Mouse (Mus musculus) lung, postnatal 36 days (tissue): ENCODE measurements around the gene Ptprm.
A peak's percentile ranks its signal among the peaks of the same experiment; 100 is the strongest.

Experiments
- DNase-seq: peaks from one replicate; pipeline ENCODE4 v3.0.0; 2022; ENCODE audit warnings: mixed read lengths

Ptprm gene

DNA sequence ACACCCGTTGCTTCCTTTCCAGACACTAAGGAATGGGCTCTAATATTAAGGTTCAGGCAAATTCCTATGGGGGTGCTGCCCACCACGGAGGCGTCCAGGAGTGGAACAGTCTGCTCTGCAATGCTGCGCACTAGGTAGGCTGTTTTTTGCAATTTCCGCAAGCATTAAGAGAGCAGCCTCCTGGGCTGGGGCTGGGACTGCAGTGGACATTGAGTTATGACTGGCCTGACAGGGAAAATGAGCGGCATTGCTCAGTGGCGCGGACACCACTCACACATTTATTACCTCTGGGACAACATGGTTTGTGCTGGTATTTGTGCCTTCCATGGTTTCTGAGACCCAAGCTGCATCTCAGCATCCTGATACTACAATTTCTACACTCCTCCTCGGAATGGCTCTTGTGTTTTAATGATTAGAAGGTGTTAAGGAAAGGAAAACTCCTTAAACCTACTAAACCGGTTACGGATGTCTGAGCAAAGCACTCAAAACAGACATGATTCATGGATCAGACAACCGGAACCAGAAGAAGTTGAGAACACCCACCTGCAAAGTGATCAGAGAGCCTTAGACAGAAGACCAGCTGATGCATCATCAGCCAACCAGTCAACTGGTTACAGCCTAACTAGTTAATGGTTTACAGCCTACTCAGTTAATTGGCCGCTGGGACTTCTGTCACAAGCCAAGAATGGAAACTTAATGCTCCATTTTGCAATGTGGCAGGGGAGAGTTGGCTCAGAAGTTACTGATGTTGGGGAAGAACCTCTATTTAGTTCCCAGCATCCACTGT lies 76.9 kb downstream of the Ptprm start:
- no peak for DNase-seq

GRCm38 (mm10) chr17:67274531-67275094 lies 79.6 kb downstream of the Ptprm start:
- no peak for DNase-seq

DNA sequence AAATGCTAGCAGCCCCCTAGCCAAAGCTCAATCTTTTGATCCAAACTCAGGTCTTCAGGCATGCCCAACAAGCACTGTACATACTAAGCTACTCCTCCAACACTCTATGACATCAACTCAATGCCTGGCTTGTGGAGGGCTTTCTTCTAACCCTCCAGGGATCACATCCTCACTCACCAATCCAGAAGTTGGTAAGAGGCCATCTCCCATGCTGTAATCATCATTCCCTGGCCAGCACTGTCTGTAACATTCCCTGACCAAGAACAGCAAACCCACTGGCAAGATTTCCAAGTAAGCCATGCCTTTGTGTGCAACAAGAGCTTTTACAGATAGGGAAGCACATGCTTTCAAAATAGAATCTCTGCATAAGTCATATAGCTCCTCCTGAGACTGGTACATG lies 81.3 kb downstream of the Ptprm start:
- no peak for DNase-seq

- no peak for DNase-seq
Observed at GRCm38 (mm10) chr17:67268475-67269080, 85.7 kb downstream of the Ptprm start.

DNA sequence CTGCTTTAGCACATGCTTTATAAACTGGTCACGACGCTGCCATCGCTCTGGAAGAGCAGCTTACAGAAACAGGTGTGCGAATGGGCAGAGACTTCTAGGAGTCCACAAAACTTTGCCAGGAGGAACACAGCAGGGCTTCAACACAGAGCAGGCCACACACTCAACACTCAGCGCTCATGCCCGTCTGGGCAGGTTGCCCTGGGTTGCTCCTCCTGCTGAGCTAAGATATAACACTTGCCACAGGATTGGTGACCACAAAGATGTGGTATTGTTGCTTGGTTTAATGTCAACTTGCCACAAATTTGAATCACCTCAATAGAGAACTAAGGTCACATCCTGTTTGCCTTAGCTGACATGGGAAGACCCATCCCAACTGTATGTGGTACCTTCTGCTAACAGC lies 88.0 kb downstream of the Ptprm start:
- DNase-seq: no peak

DNA sequence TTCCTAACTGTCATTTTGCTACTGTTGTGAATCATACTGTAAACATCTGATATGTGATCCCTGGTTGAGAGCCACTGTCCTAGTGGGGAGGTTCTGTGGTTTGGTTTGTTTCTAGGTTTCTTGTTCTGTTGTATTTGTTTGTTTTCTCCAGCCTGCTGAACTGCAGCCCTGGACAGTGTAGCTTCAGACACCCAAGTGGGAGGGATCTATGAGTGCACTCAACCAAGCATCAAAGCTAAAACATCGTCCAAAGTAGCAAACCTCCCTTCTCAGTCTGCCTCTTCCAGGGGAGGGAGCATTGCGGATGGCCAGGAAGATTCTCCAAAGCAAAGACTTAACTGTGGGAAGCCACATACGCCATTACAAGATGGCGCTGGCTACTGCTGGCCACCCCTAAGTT lies 88.7 kb downstream of the Ptprm start:
- no peak for DNase-seq

- no peak for DNase-seq
Observed at GRCm38 (mm10) chr17:67264716-67265115, 89.5 kb downstream of the Ptprm start.

DNA sequence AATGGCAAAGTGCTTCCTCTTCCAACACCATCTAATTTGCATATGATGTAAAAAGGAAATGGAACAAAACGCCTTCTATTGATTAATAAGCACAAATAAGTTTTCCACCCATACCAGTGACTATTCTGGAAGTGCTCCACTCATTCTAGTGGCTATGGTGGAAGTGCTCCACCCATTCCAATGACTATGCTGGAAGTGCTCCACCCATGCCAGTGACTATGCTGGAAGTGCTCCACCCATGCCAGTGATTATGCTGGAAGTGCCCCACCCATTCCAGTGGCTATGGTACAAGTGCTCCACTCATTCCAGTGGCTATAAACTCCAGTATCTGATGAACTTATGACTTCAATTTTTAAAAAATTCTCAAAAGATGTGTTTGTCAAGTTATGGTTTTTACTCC lies 91.2 kb downstream of the Ptprm start:
- peak; percentile 34 for DNase-seq

GRCm38 (mm10) chr17:67260016-67260415 lies 94.2 kb downstream of the Ptprm start:
- DNase-seq: no peak

DNA sequence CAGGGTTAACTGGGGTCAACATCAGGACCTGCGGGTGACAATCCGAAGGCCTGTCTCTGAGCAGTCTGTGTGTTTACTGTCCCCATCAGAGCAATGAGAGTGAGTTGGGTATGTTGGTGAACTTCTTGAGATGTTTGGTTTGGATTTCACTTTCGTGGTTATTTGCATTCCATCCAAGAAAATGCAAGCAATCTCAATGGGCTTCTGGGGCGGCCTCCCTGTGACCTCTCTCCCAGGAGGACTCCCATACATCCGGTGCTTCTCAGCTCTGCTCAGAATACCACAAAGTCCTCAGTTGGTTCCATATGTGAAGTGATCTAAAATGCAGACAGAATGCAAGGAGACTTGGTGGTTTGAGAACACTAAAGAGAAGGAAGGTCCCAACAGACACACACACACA lies 96.5 kb downstream of the Ptprm start:
- peak; percentile 64 for DNase-seq

- no peak for DNase-seq
Observed at GRCm38 (mm10) chr17:67256171-67256570, 98.1 kb downstream of the Ptprm start.

- DNase-seq: no peak
Observed at GRCm38 (mm10) chr17:67253445-67253844, 100.8 kb downstream of the Ptprm start.

- peak; percentile 50 for DNase-seq
Observed at GRCm38 (mm10) chr17:67252992-67253391, 101.3 kb downstream of the Ptprm start.

DNA sequence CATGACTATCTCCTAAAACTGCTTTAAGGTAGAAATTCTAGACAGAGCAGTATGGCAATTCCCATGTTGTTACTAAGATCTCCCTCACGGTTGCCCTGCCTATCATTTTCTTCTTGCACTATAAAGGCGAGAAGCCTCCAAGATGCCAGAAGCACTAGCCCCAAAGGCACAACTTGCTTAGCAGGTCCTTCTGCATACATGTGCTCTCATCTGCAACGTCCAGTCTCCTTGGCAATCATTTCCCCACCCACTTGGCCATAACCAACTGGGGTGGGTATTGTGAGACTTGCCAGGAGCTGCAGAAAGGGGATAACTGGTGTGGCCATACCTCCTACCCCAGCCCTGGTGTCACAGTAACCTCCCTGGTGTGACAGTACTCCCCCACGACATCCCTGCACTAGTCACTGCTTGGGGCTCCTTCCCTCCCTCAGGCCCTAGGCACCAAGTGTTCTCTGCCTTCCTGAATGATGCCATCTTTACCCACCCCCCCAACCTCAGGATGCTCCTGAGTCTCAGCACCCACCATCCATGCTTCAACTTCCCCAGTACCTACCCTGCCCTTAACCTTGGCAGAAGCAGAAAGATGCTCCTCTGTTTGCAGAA lies 108.9 kb downstream of the Ptprm start:
- DNase-seq: peak; percentile 19

GRCm38 (mm10) chr17:67242774-67243495 lies 111.3 kb downstream of the Ptprm start:
- DNase-seq: no peak

- no peak for DNase-seq
Observed at GRCm38 (mm10) chr17:67241951-67242773, 112.1 kb downstream of the Ptprm start.

DNA sequence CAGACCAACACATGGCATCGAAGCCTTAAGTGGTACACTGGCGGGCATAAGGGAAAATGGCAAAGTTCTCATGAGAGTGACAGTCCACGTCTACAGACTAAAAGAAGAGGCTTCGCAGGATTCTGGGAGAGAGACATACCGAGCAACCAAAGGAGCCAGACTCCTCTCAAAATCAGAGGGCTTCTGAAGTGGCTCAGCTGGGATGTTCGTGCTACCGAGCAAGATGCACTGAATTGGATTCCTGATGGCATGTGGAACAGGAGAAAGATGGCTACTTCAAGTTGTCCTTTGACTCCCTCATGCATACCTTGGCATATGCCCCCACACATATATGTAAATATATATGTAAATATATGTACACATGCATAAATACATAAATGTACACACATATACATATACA lies 115.4 kb downstream of the Ptprm start:
- no peak for DNase-seq

GRCm38 (mm10) chr17:67237407-67237806 lies 116.8 kb downstream of the Ptprm start:
- no peak for DNase-seq

GRCm38 (mm10) chr17:67233063-67233462 lies 121.2 kb downstream of the Ptprm start:
- DNase-seq: no peak

GRCm38 (mm10) chr17:67226991-67227390 lies 127.3 kb downstream of the Ptprm start:
- DNase-seq: no peak

GRCm38 (mm10) chr17:67215326-67215725 lies 138.9 kb downstream of the Ptprm start:
- DNase-seq: no peak

- DNase-seq: no peak
Observed at GRCm38 (mm10) chr17:67213711-67214110, 140.5 kb downstream of the Ptprm start.
